Mouse (Mus musculus): ENCODE data around the gene Ndst2. TPM values are rescaled to one million over a fixed set of nuclear protein-coding genes. Genes with fewer than 3 reads are reported as not detected.

The Ndst2 gene
- total and polyA plus RNA-seq, 3 experiments = 37.1 to 54.0 (median 39.5) TPM

- TF ChIP-seq ETS1 (IDR thresholded peaks at IDR 0.05; ENCODE audit: low read depth, low read length) = peak; percentile 95
- 0 out of 2 replicates have a peak, but pooled peaks have one; percentile 19 for TF ChIP-seq MYB (IDR thresholded peaks at IDR 0.05; ENCODE audit: low read depth, low read length)
- TF ChIP-seq TBP (IDR thresholded peaks at IDR 0.05; ENCODE audit: low read depth, low read length) = 0 out of 2 replicates have a peak, but pooled peaks have one; percentile 21
- no peak for TF ChIP-seq MAZ (IDR thresholded peaks at IDR 0.05; ENCODE audit: low read depth, low read length)
- peak; percentile 86 to 87 for TF ChIP-seq EP300 (IDR thresholded peaks at IDR 0.05; ENCODE audit: low read depth in 1 of 2, low read length in 2 of 2)
- peak; percentile 65 for TF ChIP-seq TAL1 (IDR thresholded peaks at IDR 0.05; ENCODE audit: low read length)
- peak; percentile 77 for TF ChIP-seq MXI1 (IDR thresholded peaks at IDR 0.05; ENCODE audit: low read depth, low read length)
- TF ChIP-seq MAFK (IDR thresholded peaks at IDR 0.05; ENCODE audit: borderline replicate concordance, low read depth, low read length) = peak; percentile 26; the same call in 1 of the 2 replicates
- peak; percentile 38; the same call in 1 of the 2 replicates for TF ChIP-seq ELF1 (IDR thresholded peaks at IDR 0.05; ENCODE audit: low read depth, low read length)
- TF ChIP-seq ZMIZ1 (IDR thresholded peaks at IDR 0.05; ENCODE audit: low read depth, low read length) = 0 out of 2 replicates have a peak, but pooled peaks have one; percentile 19
These were observed 35.8 kb downstream of the Ndst2 start (continued) for GRCm38 (mm10) chr14:20698515-20698914.

- peaks cover 41% of the 10 kb centered on the region for H3K79me2 ChIP-seq (ENCODE audit: control insufficient read depth, insufficient read depth, low read length, poor library complexity)
- no peak overlapping the region; the same call in 1 of the 2 replicates for H3K27ac ChIP-seq (ENCODE audit: control insufficient read depth, low read depth, low read length)
- no peak for TF ChIP-seq POLR2A (IDR thresholded peaks at IDR 0.05; ENCODE audit: control insufficient read depth in 1 of 2, insufficient read depth in 1 of 2, low read depth in 1 of 2, low read length in 2 of 2, poor library complexity in 1 of 2)
- no peak for TF ChIP-seq ELF1 (IDR thresholded peaks at IDR 0.05; ENCODE audit: low read depth, low read length)
- peak in 2 of 3 experiments; percentile 29 to 45; a peak in 3 of 6 replicates for TF ChIP-seq CTCF (IDR thresholded peaks at IDR 0.05 in 2 of 3, conservative IDR thresholded peaks at IDR 0.05 in 1 of 3; ENCODE audit: control insufficient read depth in 1 of 3, insufficient read depth in 1 of 3, low read depth in 2 of 3, low read length in 3 of 3, poor library complexity in 1 of 3, severe bottlenecking in 1 of 3)
- TF ChIP-seq ZMIZ1 (IDR thresholded peaks at IDR 0.05; ENCODE audit: low read depth, low read length) = no peak
- no peak for TF ChIP-seq TAL1 (IDR thresholded peaks at IDR 0.05; ENCODE audit: low read length)
- no peak for TF ChIP-seq RCOR1 (IDR thresholded peaks at IDR 0.05; ENCODE audit: low read depth, low read length)
- peak; percentile 39 for TF ChIP-seq RAD21 (IDR thresholded peaks at IDR 0.05; ENCODE audit: low read depth, low read length)
- H3K4me3 ChIP-seq (ENCODE audit: control insufficient read depth in 1 of 2, insufficient read depth in 1 of 2, low read depth in 2 of 2, low read length in 2 of 2) = no peak overlapping the region
- no peak overlapping the region for H3K9ac ChIP-seq (ENCODE audit: control insufficient read depth, low read depth, low read length, poor library complexity, severe bottlenecking)
- H3K27me3 ChIP-seq (ENCODE audit: control insufficient read depth in 1 of 2, insufficient read depth in 2 of 2, low read length in 2 of 2) = no peaks in the 10 kb centered on the region
- peaks cover 20 to 26% of the 10 kb centered on the region in 2 experiments for H3K4me1 ChIP-seq (ENCODE audit: control insufficient read depth in 1 of 2, insufficient read depth in 2 of 2, low read length in 2 of 2)
- peaks cover 18 to 47% of the 10 kb centered on the region in 2 experiments for H3K36me3 ChIP-seq (ENCODE audit: control insufficient read depth in 1 of 2, insufficient read depth in 2 of 2, low read length in 2 of 2)
- no peaks in the 10 kb centered on the region for H3K9me3 ChIP-seq (replicated peaks; ENCODE audit: insufficient read depth, low read length)
- DNase-seq (ENCODE audit: low read depth, low spot score) = no peak
These were observed 37.4 kb downstream of the Ndst2 start for GRCm38 (mm10) chr14:20696986-20697385.

GRCm38 (mm10) chr14:20695761-20696520, 38.4 kb downstream of the Ndst2 start:
- Histone ChIP-seq H3K9me3 (replicated peaks; ENCODE audit: insufficient read depth, low read length) (no peaks in the 10 kb centered on the region), H3K9ac (ENCODE audit: control insufficient read depth, low read depth, low read length, poor library complexity, severe bottlenecking) (no peak overlapping the region), H3K27me3 (ENCODE audit: control insufficient read depth in 1 of 2, insufficient read depth in 2 of 2, low read length in 2 of 2) (no peaks in the 10 kb centered on the region), H3K27ac (ENCODE audit: control insufficient read depth, low read depth, low read length) (no peak overlapping the region), H3K36me3 (ENCODE audit: control insufficient read depth in 1 of 2, insufficient read depth in 2 of 2, low read length in 2 of 2) (peaks cover 20 to 37% of the 10 kb centered on the region in 2 experiments), H3K79me2 (ENCODE audit: control insufficient read depth, insufficient read depth, low read length, poor library complexity) (peaks cover 31% of the 10 kb centered on the region), H3K4me3 (ENCODE audit: control insufficient read depth in 1 of 2, insufficient read depth in 1 of 2, low read depth in 2 of 2, low read length in 2 of 2) (no peak overlapping the region), H3K4me1 (ENCODE audit: control insufficient read depth in 1 of 2, insufficient read depth in 2 of 2, low read length in 2 of 2) (peaks cover 14 to 18% of the 10 kb centered on the region in 2 experiments)
- TF ChIP-seq MEF2A (IDR thresholded peaks at IDR 0.05; ENCODE audit: extremely low read depth, insufficient replicate concordance, low read depth, low read length, poor library complexity, severe bottlenecking) = no peak
- no peak for TF ChIP-seq ZMIZ1 (IDR thresholded peaks at IDR 0.05; ENCODE audit: low read depth, low read length)
- no peak for TF ChIP-seq MAZ (IDR thresholded peaks at IDR 0.05; ENCODE audit: low read depth, low read length)
- no peak for TF ChIP-seq NRF1 (IDR thresholded peaks at IDR 0.05; ENCODE audit: insufficient read depth, low read depth, low read length, poor library complexity, severe bottlenecking)
- no peak for TF ChIP-seq MAX (IDR thresholded peaks at IDR 0.05; ENCODE audit: low read length)
- TF ChIP-seq USF2 (IDR thresholded peaks at IDR 0.05; ENCODE audit: borderline replicate concordance in 1 of 2, insufficient read depth in 1 of 2, low read depth in 1 of 2, low read length in 2 of 2) = no peak
- no peak for TF ChIP-seq BHLHE40 (IDR thresholded peaks at IDR 0.05; ENCODE audit: borderline replicate concordance, low read depth, low read length)
- no peak for TF ChIP-seq MAFK (IDR thresholded peaks at IDR 0.05; ENCODE audit: borderline replicate concordance, low read depth, low read length)
- no peak for TF ChIP-seq CTCF (IDR thresholded peaks at IDR 0.05 in 2 of 3, conservative IDR thresholded peaks at IDR 0.05 in 1 of 3; ENCODE audit: control insufficient read depth in 1 of 3, insufficient read depth in 1 of 3, low read depth in 2 of 3, low read length in 3 of 3, poor library complexity in 1 of 3, severe bottlenecking in 1 of 3)
- no peak for TF ChIP-seq UBTF (IDR thresholded peaks at IDR 0.05; ENCODE audit: borderline replicate concordance, insufficient read depth, low read depth, low read length)
- no peak for DNase-seq (ENCODE audit: low read depth, low spot score)
